19 mouse cellular contexts compared by ENCODE assay signal in genomic region chr1:128330313-128330712, GRCm38 (mm10). TPM values are rescaled to one million over a fixed set of nuclear protein-coding genes. Genes with fewer than 3 reads are reported as not detected.
DNase-seq lines count a peak whose midpoint lies in the region; ATAC-seq and TF ChIP-seq lines count a peak whose summit lies in the region.
"Had no signal": no experiment of that assay in that cellular context is flagged by ENCODE, and none has a peak within 500 bp of the region (broad histone marks: within the 10 kb centered on the region; RNA-seq: fewer than 3 reads in every experiment).

No protein-coding gene starts in this region.

- TF ChIP-seq CTCF in liver, postnatal 0 days (IDR thresholded peaks at IDR 0.05; ENCODE audit: low read depth): no peak

- H3K36me3 ChIP-seq in liver, embryonic 11.5 days (ENCODE audit: control insufficient read depth, insufficient read depth, low read length): peaks cover 52% of the 10 kb centered on the region
- peaks cover 48% of the 10 kb centered on the region for H3K36me3 ChIP-seq in liver, postnatal 0 days (replicated peaks; ENCODE audit: insufficient read depth, low read length)

- no peak for DNase-seq in liver, embryonic 11.5 days (ENCODE audit: low spot score)
- no peak for DNase-seq in liver, postnatal 0 days
- no peak for DNase-seq in right cerebral cortex, postnatal 10 days (ENCODE audit: low spot score in 2 of 2)
- DNase-seq in cerebellum, postnatal 25 days: no peak
- DNase-seq: adrenal gland, adult 8-10 months; adrenal gland, postnatal 36 days; cerebellum, adult 2 months; cerebellum, postnatal 10 days; gastrocnemius, postnatal 10 days; heart, adult 2 months; heart, postnatal 14 days had no signal

- no peak for TF ChIP-seq EP300 in liver, postnatal 0 days (IDR thresholded peaks at IDR 0.05; ENCODE audit: low read depth)

- H3K4me1 ChIP-seq in liver, embryonic 11.5 days (replicated peaks; ENCODE audit: control insufficient read depth, insufficient read depth, low read length): peaks cover 3% of the 10 kb centered on the region; the same call in 1 of the 2 replicates
- no peaks in the 10 kb centered on the region for H3K4me1 ChIP-seq in liver, postnatal 0 days (ENCODE audit: insufficient read depth)
- H3K4me1 ChIP-seq: embryonic facial prominence, embryonic 13.5 days; forebrain, embryonic 12.5 days; heart, embryonic 15.5 days; hindbrain, embryonic 13.5 days had no signal

- H3K27me3 ChIP-seq in liver, embryonic 11.5 days (replicated peaks; ENCODE audit: control insufficient read depth, insufficient read depth, low read length): no peaks in the 10 kb centered on the region
- H3K27me3 ChIP-seq in liver, postnatal 0 days (ENCODE audit: insufficient read depth, low read length): no peaks in the 10 kb centered on the region
- H3K27me3 ChIP-seq: embryonic facial prominence, embryonic 13.5 days; forebrain, embryonic 12.5 days; heart, embryonic 15.5 days; hindbrain, embryonic 13.5 days had no signal

- 95% methylated on average over 1 of the region's 1 CpGs for WGBS in liver, embryonic 11.5 days
- 88% methylated on average over 1 of the region's 1 CpGs for WGBS in liver, postnatal 0 days (ENCODE audit: insufficient replicate concordance)

- no peak overlapping the region for H3K27ac ChIP-seq in liver, embryonic 11.5 days (ENCODE audit: low read depth, low read length)
- H3K27ac ChIP-seq in liver, postnatal 0 days (ENCODE audit: low read depth): no peak overlapping the region
- H3K27ac ChIP-seq: embryonic facial prominence, embryonic 13.5 days; forebrain, embryonic 12.5 days; heart, adult 2 months; heart, embryonic 15.5 days; hindbrain, embryonic 13.5 days had no signal

- no peak overlapping the region for H3K9ac ChIP-seq in liver, embryonic 11.5 days (ENCODE audit: low read depth, low read length)
- H3K9ac ChIP-seq in liver, postnatal 0 days (replicated peaks): no peak overlapping the region
- H3K9ac ChIP-seq: embryonic facial prominence, embryonic 13.5 days; forebrain, embryonic 12.5 days; heart, embryonic 15.5 days; hindbrain, embryonic 13.5 days had no signal

- H3K4me2 ChIP-seq in liver, embryonic 11.5 days: no peak overlapping the region
- H3K4me2 ChIP-seq in liver, postnatal 0 days (ENCODE audit: low read depth, low read length): no peak overlapping the region
- H3K4me2 ChIP-seq: embryonic facial prominence, embryonic 13.5 days; forebrain, embryonic 12.5 days; heart, embryonic 11.5 days; heart, embryonic 15.5 days; hindbrain, embryonic 13.5 days had no signal

- 0 out of 2 replicates have a peak, but pooled peaks have one; percentile 8 for ATAC-seq in liver, embryonic 11.5 days (replicated peaks; ENCODE audit: low FRiP score)
- no peak for ATAC-seq in liver, postnatal 0 days
- ATAC-seq in common myeloid progenitor, adult 5-6 weeks (replicated peaks; ENCODE audit: low read depth, poor library complexity, severe bottlenecking): peak; percentile 10; the same call in 1 of the 2 replicates
- ATAC-seq in megakaryocyte, adult 5-6 weeks (ENCODE audit: poor library complexity, severe bottlenecking): peak; percentile 80
- ATAC-seq: forebrain, embryonic 16.5 days had no signal

- H3K9me3 ChIP-seq in liver, embryonic 11.5 days (ENCODE audit: control insufficient read depth, low read length): no peaks in the 10 kb centered on the region
- no peaks in the 10 kb centered on the region for H3K9me3 ChIP-seq in liver, postnatal 0 days (ENCODE audit: low read length)
- H3K9me3 ChIP-seq: embryonic facial prominence, embryonic 13.5 days; forebrain, embryonic 12.5 days; heart, embryonic 15.5 days; hindbrain, embryonic 13.5 days had no signal

- no peak overlapping the region for H3K4me3 ChIP-seq in liver, embryonic 11.5 days (ENCODE audit: low read depth, low read length)
- H3K4me3 ChIP-seq in liver, postnatal 0 days (ENCODE audit: low read depth, low read length): no peak overlapping the region
- H3K4me3 ChIP-seq: embryonic facial prominence, embryonic 13.5 days; forebrain, embryonic 12.5 days; heart, adult 2 months; heart, embryonic 15.5 days; hindbrain, embryonic 13.5 days had no signal

RNA-seq across cellular contexts. Expression of gene Lct, which starts 2.2 kb away (rescaled TPM):
- 0.06 and 0.10 TPM in 2 replicates for polyA plus RNA-seq in liver, embryonic 11.5 days (2014; fragmentation: Nextera tagmentation; extraction: Ambion mirVana)
- 0.07 TPM in 1 of 2 replicates, not detected in the other for polyA plus RNA-seq in liver, postnatal 0 days (2015; fragmentation: Nextera tagmentation; extraction: Ambion mirVana)
- total RNA-seq in common myeloid progenitor, adult 5-6 weeks (2017): 0.05 and 0.10 TPM in 2 replicates
- 0.57 and 0.80 TPM in 2 replicates for total RNA-seq in megakaryocyte, adult 5-6 weeks (2015)
- total RNA-seq in megakaryocyte, adult 5-6 weeks (2017): 0.59 and 0.77 TPM in 2 replicates
- total RNA-seq: heart, adult 2 months had no signal
- polyA plus RNA-seq: heart, embryonic 11.5 days had no signal

RNA-seq across cellular contexts. Expression of gene Mcm6, which starts 29.2 kb away (rescaled TPM):
- polyA plus RNA-seq in liver, embryonic 11.5 days (2014; fragmentation: Nextera tagmentation; extraction: Ambion mirVana): 384 and 445 TPM in 2 replicates
- polyA plus RNA-seq in liver, postnatal 0 days (2015; fragmentation: Nextera tagmentation; extraction: Ambion mirVana): 72.3 and 89.1 TPM in 2 replicates
- total RNA-seq in common myeloid progenitor, adult 5-6 weeks (2017): 502 and 518 TPM in 2 replicates
- 143 and 147 TPM in 2 replicates for total RNA-seq in megakaryocyte, adult 5-6 weeks (2015)
- total RNA-seq in megakaryocyte, adult 5-6 weeks (2017): 205 and 215 TPM in 2 replicates
